Mouse (Mus musculus) thymus, adult 2 months (tissue): Measurements from ENCODE around the gene Kras. TPM values are rescaled to one million over a fixed set of nuclear protein-coding genes. Genes with fewer than 3 reads are reported as not detected.
A peak's percentile ranks its signal among the peaks of the same experiment; 100 is the strongest.

ENCODE experiments used
- DNase-seq: peaks from one replicate; pipeline ENCODE4 v3.0.0; 2021
- H3K27ac ChIP-seq: fragments of 200-500 bp; 2 replicates; pipeline ENCODE4 v1.5.1; 2012; ENCODE audit warnings: low read length, control low read depth; ENCODE audit not compliant: control insufficient read depth, insufficient read depth
- H3K27me3 ChIP-seq: fragments of 200-500 bp; 2 replicates; pipeline ENCODE4 v1.6.1; 2012; ENCODE audit warnings: mild to moderate bottlenecking, low read length, moderate library complexity, mixed read lengths; ENCODE audit not compliant: control insufficient read depth, insufficient read depth
- H3K36me3 ChIP-seq: fragments of 200-500 bp; 2 replicates; pipeline ENCODE4 v1.6.1; 2012; ENCODE audit warnings: mild to moderate bottlenecking, low read length, moderate library complexity; ENCODE audit not compliant: control insufficient read depth, insufficient read depth
- H3K4me1 ChIP-seq: fragments of 200-500 bp; replicated peaks from 2 replicates; pipeline ENCODE4 v1.6.1; 2012; ENCODE audit warnings: low read length; ENCODE audit not compliant: control insufficient read depth, insufficient read depth
- H3K4me3 ChIP-seq: fragments of 200-500 bp; 2 replicates; pipeline ENCODE4 v1.5.1; 2012; ENCODE audit warnings: mild to moderate bottlenecking, low read length, control low read depth, moderate library complexity; ENCODE audit not compliant: control insufficient read depth, insufficient read depth
- CTCF ChIP-seq: fragments of 200-500 bp; IDR thresholded peaks from 2 replicates; pipeline ENCODE4 v1.5.1; 2012; ENCODE audit warnings: mild to moderate bottlenecking, control low read depth, low read length, moderate library complexity, borderline replicate concordance; ENCODE audit not compliant: control insufficient read depth, poor library complexity, insufficient read depth; ENCODE audit errors: extremely low read depth
- POLR2A ChIP-seq: fragments of 200-500 bp; IDR thresholded peaks from 2 replicates; pipeline ENCODE4 v1.6.1; 2012; ENCODE audit warnings: mild to moderate bottlenecking, low read length, control low read depth, moderate library complexity; ENCODE audit not compliant: control insufficient read depth, poor library complexity, insufficient read depth; ENCODE audit errors: extremely low read depth
- whole genome bisulfite sequencing: fragments of 180-500 bp; shearing (Covaris S2); methylation state at CpG from one replicate; pipeline ENCODE4 v1.1.7; 2018; 5-methylcytosine and 5-hydroxymethylcytosine counted together
- polyA plus RNA-seq: library from polyadenylated mRNA; depleted of rRNA; stranded (reverse); fragments of >200 nt; gene quantifications from 2 replicates; pipeline ENCODE4 v1.2.3, GENCODE M21; 2012

Kras gene
- polyA plus RNA-seq, 1 experiment, result 36.2 TPM

- 43% methylated on average over 16 of the region's 16 CpGs for WGBS
Measured at GRCm38 (mm10) chr6:145250820-145251219, 781 bp upstream of the Kras start.

GRCm38 (mm10) chr6:145249291-145250184 is 501 bp downstream of the Kras start:
- peaks cover 11% of the 10 kb centered on the region for H3K4me1 ChIP-seq
- DNase-seq, result peak; percentile 71
- TF ChIP-seq CTCF (0 out of 2 replicates have a peak, but pooled peaks have one; percentile 10), POLR2A (peak; percentile 62)
- WGBS, result 3% methylated on average over 112 of the region's 124 CpGs
- peak overlapping the region; percentile 99 for H3K4me3 ChIP-seq
- peak overlapping the region; percentile 62 for H3K27ac ChIP-seq
- H3K27me3 ChIP-seq, result no peaks in the 10 kb centered on the region
- peaks cover 5% of the 10 kb centered on the region for H3K36me3 ChIP-seq

More at GRCm38 (mm10) chr6:145250820-145251219, 781 bp upstream of the Kras start:
- H3K27me3 ChIP-seq, result no peaks in the 10 kb centered on the region
- H3K27ac ChIP-seq, result no peak overlapping the region
- H3K4me3 ChIP-seq, result peak overlapping the region; percentile 99
- no peak for TF ChIP-seq CTCF
- TF ChIP-seq POLR2A, result no peak
- peaks cover 11% of the 10 kb centered on the region for H3K4me1 ChIP-seq
- H3K36me3 ChIP-seq, result no peaks in the 10 kb centered on the region; the same call in 1 of the 2 replicates
- no peak for DNase-seq

GRCm38 (mm10) chr6:145247886-145248285 is 2.2 kb downstream of the Kras start:
- TF ChIP-seq POLR2A, result no peak
- TF ChIP-seq CTCF, result no peak
- no peak for DNase-seq
- H3K27me3 ChIP-seq, result no peaks in the 10 kb centered on the region
- peaks cover 15% of the 10 kb centered on the region for H3K36me3 ChIP-seq
- H3K4me3 ChIP-seq, result no peak overlapping the region
- WGBS, result 88% methylated on average over 3 of the region's 3 CpGs
- no peak overlapping the region for H3K27ac ChIP-seq
- peaks cover 11% of the 10 kb centered on the region for H3K4me1 ChIP-seq

GRCm38 (mm10) chr6:145246841-145247240 is 3.2 kb downstream of the Kras start:
- H3K36me3 ChIP-seq, result peaks cover 15% of the 10 kb centered on the region
- no peak overlapping the region for H3K4me3 ChIP-seq
- peaks cover 11% of the 10 kb centered on the region for H3K4me1 ChIP-seq
- no peak for DNase-seq
- TF ChIP-seq POLR2A (no peak), CTCF (no peak)
- WGBS, result 95% methylated on average over 5 of the region's 5 CpGs
- H3K27me3 ChIP-seq, result no peaks in the 10 kb centered on the region
- H3K27ac ChIP-seq, result no peak overlapping the region

GRCm38 (mm10) chr6:145242521-145242920 is 7.5 kb downstream of the Kras start:
- TF ChIP-seq CTCF (no peak), POLR2A (no peak)
- Histone ChIP-seq H3K4me1 (no peaks in the 10 kb centered on the region), H3K36me3 (peaks cover 41% of the 10 kb centered on the region), H3K4me3 (no peak overlapping the region), H3K27me3 (no peaks in the 10 kb centered on the region), H3K27ac (no peak overlapping the region)
- WGBS, result 17% methylated on average over 1 of the region's 1 CpGs
- no peak for DNase-seq

- TF ChIP-seq POLR2A (no peak), CTCF (no peak)
- Histone ChIP-seq H3K36me3 (peaks cover 41% of the 10 kb centered on the region), H3K4me1 (no peaks in the 10 kb centered on the region), H3K27me3 (no peaks in the 10 kb centered on the region), H3K4me3 (no peak overlapping the region), H3K27ac (no peak overlapping the region)
- DNase-seq, result no peak
- 97% methylated on average over 6 of the region's 6 CpGs for WGBS
Measured at GRCm38 (mm10) chr6:145240285-145240684, 9.8 kb downstream of the Kras start.

- Histone ChIP-seq H3K27me3 (no peaks in the 10 kb centered on the region), H3K36me3 (peaks cover 45% of the 10 kb centered on the region), H3K27ac (no peak overlapping the region), H3K4me1 (no peaks in the 10 kb centered on the region), H3K4me3 (no peak overlapping the region)
- no peak for DNase-seq
- 90% methylated on average over 4 of the region's 4 CpGs for WGBS
- TF ChIP-seq CTCF (no peak), POLR2A (no peak)
Measured at GRCm38 (mm10) chr6:145237148-145237547, 12.9 kb downstream of the Kras start.
